Mouse (Mus musculus) limb, embryonic 12.5 days (tissue): ENCODE results near the gene Gm49486. TPM values are rescaled to one million over a fixed set of nuclear protein-coding genes. Genes with fewer than 3 reads are reported as not detected.

Experiments used
- ATAC-seq: fragments of 200-750 bp; cut with Nextera tagmentation; 2 replicates; pipeline ENCODE4 v1.8.0; 2017; ENCODE audit warnings: low read depth, moderate TSS enrichment; ENCODE audit not compliant: insufficient number of reproducible peaks, insufficient read depth, low FRiP score, low TSS enrichment
- H3K27ac ChIP-seq: fragments of 300-500 bp; sonication (generic); 2 replicates; pipeline ENCODE4 v1.5.1; 2016; ENCODE audit warnings: mild to moderate bottlenecking, moderate library complexity
- H3K27me3 ChIP-seq: fragments of 300-500 bp; sonication (generic); 2 replicates; pipeline ENCODE4 v1.6.1; 2016; ENCODE audit warnings: mild to moderate bottlenecking, moderate library complexity
- H3K36me3 ChIP-seq: fragments of 300-500 bp; sonication (generic); 2 replicates; pipeline ENCODE4 v1.6.1; 2016; ENCODE audit warnings: mild to moderate bottlenecking, moderate library complexity
- H3K4me1 ChIP-seq: fragments of 300-500 bp; sonication (generic); replicated peaks from 2 replicates; pipeline ENCODE4 v1.6.1; 2016
- H3K4me2 ChIP-seq: fragments of 300-500 bp; sonication (generic); 2 replicates; pipeline ENCODE4 v1.6.1; 2016; ENCODE audit warnings: mild to moderate bottlenecking, moderate library complexity
- H3K4me3 ChIP-seq: fragments of 300-500 bp; sonication (generic); replicated peaks from 2 replicates; pipeline ENCODE4 v1.5.1; 2016; ENCODE audit warnings: mild to moderate bottlenecking
- H3K9ac ChIP-seq: fragments of 300-500 bp; sonication (generic); replicated peaks from 2 replicates; pipeline ENCODE4 v1.6.1; 2016; ENCODE audit warnings: mild to moderate bottlenecking, moderate library complexity
- H3K9me3 ChIP-seq: fragments of 300-500 bp; sonication (generic); 2 replicates; pipeline ENCODE4 v1.6.1; 2016; ENCODE audit warnings: mild to moderate bottlenecking, moderate library complexity
- WGBS: fragments of 180-500 bp; shearing (Covaris S2); methylation state at CpG from one replicate; pipeline ENCODE4 v1.1.7; 2016; 5-methylcytosine and 5-hydroxymethylcytosine counted together
- polyA plus RNA-seq: library from polyadenylated mRNA; unstranded; fragments of >200 nt; fragmentation: Nextera tagmentation; extraction: Ambion mirVana; gene quantifications from 2 replicates; pipeline ENCODE4 v1.2.1, GENCODE M21; 2016

Gm49486 gene
- polyA plus RNA-seq, 1 experiment from 2014 or later = 0.76 TPM

- Histone ChIP-seq H3K4me1 (peaks cover 8% of the 10 kb centered on the region), H3K9ac (no peak overlapping the region), H3K36me3 (no peaks in the 10 kb centered on the region), H3K27ac (no peak overlapping the region), H3K4me2 (peak overlapping the region; percentile 57), H3K9me3 (no peaks in the 10 kb centered on the region), H3K27me3 (peaks cover 44% of the 10 kb centered on the region), H3K4me3 (peak overlapping the region; percentile 30)
- WGBS = 15% methylated on average over 17 of the region's 17 CpGs
- ATAC-seq = 0 out of 2 replicates have a peak, but pooled peaks have one; percentile 21
Observed at GRCm38 (mm10) chr15:79271124-79271746, 42.0 kb downstream of the Gm49486 start.

- Histone ChIP-seq H3K9ac (no peak overlapping the region), H3K4me1 (peaks cover 8% of the 10 kb centered on the region), H3K4me3 (no peak overlapping the region), H3K36me3 (no peaks in the 10 kb centered on the region), H3K27ac (no peak overlapping the region), H3K4me2 (no peak overlapping the region), H3K9me3 (peaks cover 5% of the 10 kb centered on the region; the same call in 1 of the 2 replicates), H3K27me3 (peaks cover 37% of the 10 kb centered on the region)
- no peak for ATAC-seq
- WGBS = 58% methylated on average over 10 of the region's 10 CpGs
Observed at GRCm38 (mm10) chr15:79273020-79273419, 43.8 kb downstream of the Gm49486 start.

- H3K4me1 ChIP-seq = 0 out of 2 replicates have a peak, but pooled peaks cover 6% of the 10 kb centered on the region
- no peaks in the 10 kb centered on the region for H3K36me3 ChIP-seq
- no peak for ATAC-seq
- H3K4me3 ChIP-seq = no peak overlapping the region
- 71% methylated on average over 10 of the region's 10 CpGs for WGBS
- no peak overlapping the region for H3K9ac ChIP-seq
- H3K27me3 ChIP-seq = 0 out of 2 replicates have a peak, but pooled peaks cover 8% of the 10 kb centered on the region
- H3K4me2 ChIP-seq = no peak overlapping the region
- H3K9me3 ChIP-seq = peaks cover 9% of the 10 kb centered on the region; the same call in 1 of the 2 replicates
- H3K27ac ChIP-seq = no peak overlapping the region
Observed at GRCm38 (mm10) chr15:79277728-79278127, 48.5 kb downstream of the Gm49486 start.

GRCm38 (mm10) chr15:79280209-79280608 lies 51.0 kb downstream of the Gm49486 start:
- Histone ChIP-seq H3K4me1 (0 out of 2 replicates have a peak, but pooled peaks cover 6% of the 10 kb centered on the region), H3K4me2 (no peak overlapping the region), H3K9me3 (peaks cover 9% of the 10 kb centered on the region; the same call in 1 of the 2 replicates), H3K4me3 (no peak overlapping the region), H3K9ac (no peak overlapping the region), H3K27ac (no peak overlapping the region), H3K27me3 (no peaks in the 10 kb centered on the region), H3K36me3 (no peaks in the 10 kb centered on the region)
- 25% methylated on average over 6 of the region's 6 CpGs for WGBS
- no peak for ATAC-seq

- 60% methylated on average over 5 of the region's 5 CpGs for WGBS
- Histone ChIP-seq H3K36me3 (no peaks in the 10 kb centered on the region), H3K4me1 (0 out of 2 replicates have a peak, but pooled peaks cover 6% of the 10 kb centered on the region), H3K4me2 (no peak overlapping the region), H3K9ac (no peak overlapping the region), H3K27ac (no peak overlapping the region), H3K27me3 (no peaks in the 10 kb centered on the region), H3K4me3 (no peak overlapping the region), H3K9me3 (peaks cover 9% of the 10 kb centered on the region; the same call in 1 of the 2 replicates)
- no peak for ATAC-seq
Observed at GRCm38 (mm10) chr15:79280850-79281249, 51.7 kb downstream of the Gm49486 start.

GRCm38 (mm10) chr15:79281389-79281788 lies 52.2 kb downstream of the Gm49486 start:
- Histone ChIP-seq H3K9me3 (peaks cover 9% of the 10 kb centered on the region; the same call in 1 of the 2 replicates), H3K27ac (no peak overlapping the region), H3K36me3 (peaks cover 3% of the 10 kb centered on the region; the same call in 1 of the 2 replicates), H3K4me2 (no peak overlapping the region), H3K27me3 (no peaks in the 10 kb centered on the region), H3K9ac (no peak overlapping the region), H3K4me3 (no peak overlapping the region), H3K4me1 (0 out of 2 replicates have a peak, but pooled peaks cover 6% of the 10 kb centered on the region)
- 95% methylated on average over 1 of the region's 1 CpGs for WGBS
- no peak for ATAC-seq

GRCm38 (mm10) chr15:79282434-79282833 lies 53.2 kb downstream of the Gm49486 start:
- H3K36me3 ChIP-seq = peaks cover 6% of the 10 kb centered on the region; the same call in 1 of the 2 replicates
- 0 out of 2 replicates have a peak, but pooled peaks cover 6% of the 10 kb centered on the region for H3K4me1 ChIP-seq
- H3K4me3 ChIP-seq = no peak overlapping the region
- no peak overlapping the region for H3K27ac ChIP-seq
- no peak overlapping the region for H3K4me2 ChIP-seq
- ATAC-seq = no peak
- WGBS = 81% methylated on average over 5 of the region's 5 CpGs
- H3K27me3 ChIP-seq = no peaks in the 10 kb centered on the region
- no peak overlapping the region for H3K9ac ChIP-seq
- H3K9me3 ChIP-seq = peaks cover 4% of the 10 kb centered on the region; the same call in 1 of the 2 replicates

- H3K9ac ChIP-seq = no peak overlapping the region
Observed at GRCm38 (mm10) chr15:79283371-79283770, 54.2 kb downstream of the Gm49486 start.

GRCm38 (mm10) chr15:79285399-79285798 lies 56.2 kb downstream of the Gm49486 start, which contains the start of gene Baiap2l2:
Baiap2l2 (minus strand) TSS chr15:79285537.
- 0 out of 2 replicates have a peak, but pooled peaks cover 6% of the 10 kb centered on the region for H3K4me1 ChIP-seq
- no peak within 1 kb of the TSS for H3K4me3 ChIP-seq
- WGBS = 67% methylated on average over 10 of the region's 10 CpGs
- ATAC-seq = no peak
- no peak within 1 kb of the TSS for H3K4me2 ChIP-seq
- no peaks in the 10 kb centered on the region for H3K9me3 ChIP-seq
- H3K9ac ChIP-seq = no peak within 1 kb of the TSS
- H3K36me3 ChIP-seq = peaks cover 12% of the 10 kb centered on the region; the same call in 1 of the 2 replicates
- no peaks in the 10 kb centered on the region for H3K27me3 ChIP-seq
- no peak within 1 kb of the TSS for H3K27ac ChIP-seq

More at GRCm38 (mm10) chr15:79283371-79283770, 54.2 kb downstream of the Gm49486 start:
- Histone ChIP-seq H3K4me1 (0 out of 2 replicates have a peak, but pooled peaks cover 6% of the 10 kb centered on the region), H3K4me3 (no peak overlapping the region), H3K9me3 (peaks cover 4% of the 10 kb centered on the region; the same call in 1 of the 2 replicates), H3K4me2 (no peak overlapping the region), H3K36me3 (peaks cover 6% of the 10 kb centered on the region; the same call in 1 of the 2 replicates), H3K27ac (no peak overlapping the region), H3K27me3 (no peaks in the 10 kb centered on the region)
- no peak for ATAC-seq
- WGBS = 76% methylated on average over 4 of the region's 4 CpGs

GRCm38 (mm10) chr15:79286141-79286540 lies 57.0 kb downstream of the Gm49486 start:
- no peak for ATAC-seq
- Histone ChIP-seq H3K36me3 (peaks cover 12% of the 10 kb centered on the region; the same call in 1 of the 2 replicates), H3K27me3 (no peaks in the 10 kb centered on the region), H3K9ac (no peak overlapping the region), H3K27ac (no peak overlapping the region), H3K4me3 (no peak overlapping the region), H3K4me1 (0 out of 2 replicates have a peak, but pooled peaks cover 5% of the 10 kb centered on the region), H3K9me3 (no peaks in the 10 kb centered on the region), H3K4me2 (no peak overlapping the region)
- 86% methylated on average over 7 of the region's 7 CpGs for WGBS

- no peak overlapping the region for H3K27ac ChIP-seq
- no peak overlapping the region for H3K9ac ChIP-seq
- no peak overlapping the region for H3K4me3 ChIP-seq
- WGBS = 92% methylated on average over 7 of the region's 7 CpGs
- no peaks in the 10 kb centered on the region for H3K9me3 ChIP-seq
- no peaks in the 10 kb centered on the region for H3K27me3 ChIP-seq
- H3K4me1 ChIP-seq = no peaks in the 10 kb centered on the region
- peaks cover 12% of the 10 kb centered on the region; the same call in 1 of the 2 replicates for H3K36me3 ChIP-seq
- H3K4me2 ChIP-seq = no peak overlapping the region
- ATAC-seq = no peak
Observed at GRCm38 (mm10) chr15:79287091-79287490, 57.9 kb downstream of the Gm49486 start.
